Mouse (Mus musculus) stomach, postnatal 0 days (tissue): ENCODE results near the gene Hykk. TPM values are rescaled to one million over a fixed set of nuclear protein-coding genes. Genes with fewer than 3 reads are reported as not detected.

Experiments used
- ATAC-seq: fragments of 200-750 bp; cut with Nextera tagmentation; 2 replicates; pipeline ENCODE4 v1.8.0; 2017; ENCODE audit not compliant: low FRiP score, low TSS enrichment
- DNase-seq: peaks from one replicate; pipeline ENCODE4 v3.0.0-alpha.2; 2016; ENCODE audit warnings: low spot score
- H3K27ac ChIP-seq: fragments of 300-500 bp; sonication (generic); replicated peaks from 2 replicates; pipeline ENCODE4 v1.5.1; 2014; ENCODE audit warnings: mild to moderate bottlenecking, control low read depth
- H3K27me3 ChIP-seq: fragments of 300-500 bp; sonication (generic); 2 replicates; pipeline ENCODE4 v1.6.1; 2014; ENCODE audit warnings: low read length; ENCODE audit not compliant: control insufficient read depth, insufficient read depth
- H3K36me3 ChIP-seq: fragments of 300-500 bp; sonication (generic); 2 replicates; pipeline ENCODE4 v1.6.1; 2014; ENCODE audit warnings: low read length, mixed read lengths; ENCODE audit not compliant: control insufficient read depth, insufficient read depth
- H3K4me1 ChIP-seq: fragments of 300-500 bp; sonication (generic); replicated peaks from 2 replicates; pipeline ENCODE4 v1.6.1; 2014; ENCODE audit warnings: antibody characterized with exemption; ENCODE audit not compliant: control insufficient read depth, insufficient read depth
- H3K4me2 ChIP-seq: fragments of 300-500 bp; sonication (generic); replicated peaks from 2 replicates; pipeline ENCODE4 v1.6.1; 2014; ENCODE audit warnings: low read depth, mild to moderate bottlenecking, control low read depth, moderate library complexity
- H3K4me3 ChIP-seq: fragments of 300-500 bp; sonication (generic); 2 replicates; pipeline ENCODE4 v1.5.1; 2014; ENCODE audit warnings: low read depth, low read length, control low read depth
- H3K9ac ChIP-seq: fragments of 300-500 bp; sonication (generic); 2 replicates; pipeline ENCODE4 v1.6.1; 2014; ENCODE audit warnings: mild to moderate bottlenecking, low read length, control low read depth, mixed read lengths
- H3K9me3 ChIP-seq: fragments of 300-500 bp; sonication (generic); 2 replicates; pipeline ENCODE4 v1.6.1; 2016; ENCODE audit warnings: low read length; ENCODE audit not compliant: control insufficient read depth
- CTCF ChIP-seq: IDR thresholded peaks from 2 replicates; pipeline ENCODE4 v1.5.1; 2016; ENCODE audit warnings: antibody characterized with exemption, low read depth, mild to moderate bottlenecking, moderate library complexity
- EP300 ChIP-seq: optimal IDR thresholded peaks from 2 replicates; pipeline ENCODE3; 2016; ENCODE audit warnings: antibody characterized with exemption
- WGBS: fragments of 180-500 bp; shearing (Covaris S2); extraction: QIAGEN DNeasy Blood & Tissue Kit; methylation state at CpG from one replicate; pipeline ENCODE4 v1.1.7; 2014; 5-methylcytosine and 5-hydroxymethylcytosine counted together
- polyA plus RNA-seq: library from polyadenylated mRNA; unstranded; fragments of >200 nt; fragmentation: Nextera tagmentation; extraction: Ambion mirVana; gene quantifications from 2 replicates; pipeline ENCODE4 v1.2.1, GENCODE M21; 2015

Hykk gene
- polyA plus RNA-seq, 1 experiment from 2014 or later: 1.4 TPM

DNA sequence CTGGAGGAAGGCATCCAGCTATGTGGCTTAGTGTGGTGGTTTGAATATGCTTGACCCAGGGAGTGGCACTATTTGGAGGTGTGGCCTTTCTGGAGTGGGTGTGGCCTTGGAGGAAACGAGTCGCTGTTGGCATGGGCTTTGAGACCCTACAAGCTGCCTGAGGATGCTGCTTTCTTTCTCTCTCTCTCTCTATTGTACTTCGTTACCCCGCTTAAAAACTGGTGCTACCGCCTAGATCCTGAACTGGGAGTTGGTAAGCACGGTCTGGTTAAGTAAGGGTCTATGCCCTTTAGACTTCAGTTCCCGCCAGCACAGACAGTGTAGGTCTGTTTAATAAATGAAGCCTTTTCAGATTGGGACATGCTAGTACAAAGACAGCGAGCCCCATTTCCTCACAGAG, 682 bp upstream of the Hykk start:
- TF ChIP-seq CTCF (no peak), EP300 (no peak)
- H3K27me3 ChIP-seq: no peaks in the 10 kb centered on the region
- H3K4me1 ChIP-seq: no peaks in the 10 kb centered on the region
- no peaks in the 10 kb centered on the region for H3K36me3 ChIP-seq
- H3K4me2 ChIP-seq: peak overlapping the region; percentile 75
- no peaks in the 10 kb centered on the region for H3K9me3 ChIP-seq
- no peak overlapping the region for H3K27ac ChIP-seq
- WGBS: 67% methylated on average over 8 of the region's 8 CpGs
- ATAC-seq: no peak; the same call in 1 of the 2 replicates
- peak overlapping the region; percentile 56; the same call in 1 of the 2 replicates for H3K4me3 ChIP-seq
- no peak for DNase-seq
- H3K9ac ChIP-seq: no peak overlapping the region

DNA sequence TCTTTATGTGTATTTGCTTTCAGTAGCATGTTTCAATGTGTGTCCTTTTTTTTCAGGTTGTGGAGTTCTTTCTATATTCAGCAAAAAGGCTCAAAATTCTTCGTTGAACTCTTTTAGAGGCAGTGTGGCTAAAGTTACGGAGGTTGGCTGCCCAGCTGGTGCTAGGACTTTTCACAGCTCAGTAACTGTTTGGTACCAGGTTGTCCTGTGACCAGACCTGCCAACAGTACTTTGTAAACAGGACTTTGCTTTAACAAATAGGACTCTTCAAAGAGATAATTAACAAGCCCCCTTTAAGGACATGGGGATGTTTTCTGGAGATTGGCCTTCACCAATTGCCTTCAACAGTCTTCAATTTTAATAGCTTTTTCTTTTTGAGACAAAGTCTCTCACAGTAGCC, 1.1 kb downstream of the Hykk start:
- no peak for TF ChIP-seq CTCF
- no peak for TF ChIP-seq EP300
- WGBS: 61% methylated on average over 2 of the region's 2 CpGs
- Histone ChIP-seq H3K36me3 (no peaks in the 10 kb centered on the region), H3K27ac (no peak overlapping the region), H3K4me2 (no peak overlapping the region), H3K9me3 (no peaks in the 10 kb centered on the region), H3K27me3 (no peaks in the 10 kb centered on the region), H3K9ac (no peak overlapping the region), H3K4me1 (no peaks in the 10 kb centered on the region), H3K4me3 (peak overlapping the region; percentile 56; the same call in 1 of the 2 replicates)
- ATAC-seq (no peak), DNase-seq (no peak)

DNA sequence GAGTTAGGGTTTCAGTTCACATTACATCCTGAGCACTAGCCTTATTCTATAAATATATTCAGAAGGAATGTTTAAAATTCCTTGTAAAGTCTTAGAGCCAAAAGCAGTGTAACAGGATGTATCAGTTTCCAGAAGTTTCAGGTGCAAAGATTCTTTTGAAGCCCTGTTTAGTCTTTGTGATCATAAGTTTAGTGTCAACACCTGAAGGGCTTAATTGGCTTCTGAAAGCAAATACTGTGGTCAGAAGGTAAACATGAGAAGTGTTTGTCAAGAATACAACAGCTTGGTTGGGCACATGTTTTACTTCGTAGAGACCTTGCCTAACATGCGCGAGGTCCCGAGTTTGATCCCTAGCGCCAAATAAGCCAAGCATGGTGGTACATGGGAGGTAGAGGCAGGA, 1.7 kb downstream of the Hykk start:
- Histone ChIP-seq H3K4me1 (no peaks in the 10 kb centered on the region), H3K9me3 (no peaks in the 10 kb centered on the region), H3K4me2 (no peak overlapping the region), H3K9ac (no peak overlapping the region), H3K36me3 (no peaks in the 10 kb centered on the region), H3K27me3 (no peaks in the 10 kb centered on the region), H3K27ac (no peak overlapping the region), H3K4me3 (no peak overlapping the region)
- TF ChIP-seq CTCF (no peak), EP300 (no peak)
- 65% methylated on average over 5 of the region's 5 CpGs for WGBS
- ATAC-seq (no peak), DNase-seq (no peak)

DNA sequence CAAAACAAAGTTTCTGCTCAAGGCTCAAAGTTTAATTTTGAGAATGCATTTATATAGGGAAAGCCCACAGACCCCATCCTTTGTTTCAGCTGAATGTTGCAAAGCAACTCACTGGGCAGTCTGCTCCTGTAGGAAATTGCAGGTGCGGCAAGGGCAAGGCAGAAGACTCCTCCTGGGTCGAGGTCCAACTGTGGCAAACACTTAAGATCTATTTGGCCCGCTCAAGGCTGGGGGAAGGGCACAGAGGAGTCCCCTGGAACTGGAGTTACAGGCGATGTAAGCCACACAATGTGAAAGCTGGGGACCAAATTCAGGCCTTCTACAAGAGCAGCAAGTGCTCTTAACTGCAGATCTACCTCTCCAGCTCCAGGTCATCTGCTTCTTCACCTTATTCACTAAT, 2.9 kb downstream of the Hykk start:
- ATAC-seq (no peak), DNase-seq (no peak)
- no peak for TF ChIP-seq EP300
- no peak for TF ChIP-seq CTCF
- WGBS: 59% methylated on average over 4 of the region's 4 CpGs
- Histone ChIP-seq H3K9ac (no peak overlapping the region), H3K27me3 (no peaks in the 10 kb centered on the region), H3K4me1 (no peaks in the 10 kb centered on the region), H3K9me3 (no peaks in the 10 kb centered on the region), H3K27ac (no peak overlapping the region), H3K4me2 (no peak overlapping the region), H3K4me3 (no peak overlapping the region), H3K36me3 (no peaks in the 10 kb centered on the region)

DNA sequence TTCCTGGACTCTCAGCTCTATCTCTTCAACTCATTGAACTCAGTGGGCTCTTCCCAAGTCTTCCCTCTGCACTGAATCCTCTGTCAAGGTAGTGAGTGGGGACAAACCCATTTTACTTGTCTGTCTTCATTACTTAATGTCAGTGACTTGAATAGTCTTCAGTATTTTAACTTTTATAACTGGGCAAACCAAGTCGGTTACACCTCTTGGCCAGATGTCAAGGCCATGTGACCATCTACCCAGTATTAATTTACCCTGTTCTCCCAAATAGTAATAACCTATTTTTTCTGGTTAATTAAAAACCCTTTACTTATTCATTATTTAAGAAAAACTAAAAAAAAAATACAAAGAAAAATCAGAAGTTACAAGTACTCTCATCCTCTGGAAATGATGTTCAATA, 13.7 kb downstream of the Hykk start:
- DNase-seq (no peak), ATAC-seq (no peak)
- no peaks in the 10 kb centered on the region for H3K9me3 ChIP-seq
- no peak overlapping the region for H3K27ac ChIP-seq
- H3K36me3 ChIP-seq: no peaks in the 10 kb centered on the region
- no peak overlapping the region for H3K4me3 ChIP-seq
- no peaks in the 10 kb centered on the region for H3K27me3 ChIP-seq
- no peaks in the 10 kb centered on the region for H3K4me1 ChIP-seq
- H3K9ac ChIP-seq: no peak overlapping the region
- TF ChIP-seq CTCF (no peak), EP300 (no peak)
- 90% methylated on average over 1 of the region's 1 CpGs for WGBS
- H3K4me2 ChIP-seq: no peak overlapping the region

DNA sequence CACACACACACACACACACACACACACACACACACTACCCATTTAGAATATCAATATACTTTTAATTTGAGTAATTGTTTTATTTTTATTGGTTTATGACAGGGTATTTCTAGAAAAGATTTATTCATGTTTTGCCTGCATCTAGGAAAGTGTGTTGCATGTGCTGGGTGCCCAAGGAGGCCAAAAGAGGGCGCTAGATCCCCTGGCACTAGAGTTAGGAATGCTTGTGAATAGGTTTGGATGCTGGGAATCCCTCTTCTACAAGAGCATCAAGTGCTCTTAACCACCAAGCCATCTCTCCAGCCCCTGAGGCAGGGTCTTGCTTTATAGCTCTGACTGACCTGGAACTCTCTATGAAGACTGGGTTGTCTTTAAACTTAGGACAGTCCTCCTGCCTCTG, 14.7 kb downstream of the Hykk start:
- H3K36me3 ChIP-seq: no peaks in the 10 kb centered on the region
- no peak overlapping the region for H3K4me3 ChIP-seq
- H3K4me1 ChIP-seq: no peaks in the 10 kb centered on the region
- ATAC-seq (no peak), DNase-seq (no peak)
- H3K4me2 ChIP-seq: no peak overlapping the region
- peak; percentile 42 for TF ChIP-seq CTCF
- no peak for TF ChIP-seq EP300
- H3K9ac ChIP-seq: no peak overlapping the region
- WGBS: 8% methylated on average over 1 of the region's 1 CpGs
- no peaks in the 10 kb centered on the region for H3K9me3 ChIP-seq
- H3K27me3 ChIP-seq: no peaks in the 10 kb centered on the region
- no peak overlapping the region for H3K27ac ChIP-seq
